Mouse (Mus musculus): Measurements from ENCODE around the gene Acot3.

DNA sequence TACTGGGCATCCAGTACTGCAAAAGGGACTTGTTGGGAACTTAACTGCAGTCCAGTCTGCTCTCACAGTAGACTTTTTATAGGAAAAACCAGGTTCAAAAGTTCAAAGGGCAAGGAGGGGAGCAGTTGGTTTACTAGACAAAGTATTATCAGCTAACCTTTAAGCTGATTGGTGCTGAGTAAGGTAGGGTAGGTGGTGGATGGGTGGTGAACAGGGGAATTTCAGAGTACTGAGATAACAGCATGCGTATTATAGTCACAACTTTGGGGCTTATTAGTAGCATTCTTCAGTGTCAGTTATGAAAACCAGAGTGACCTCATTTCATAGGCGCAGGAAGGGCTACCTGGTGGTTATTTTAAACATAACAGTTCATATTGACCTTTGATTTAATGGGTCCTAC lies 47.7 kb downstream of the Acot3 start:
- TF ChIP-seq POLR2A (IDR thresholded peaks at IDR 0.05; ENCODE audit: insufficient read depth, low read length) (no peak), EP300 (IDR thresholded peaks at IDR 0.05; ENCODE audit: insufficient read depth, low read depth, low read length) (no peak)

Data from ES-Bruce4 (cell line).